Mouse (Mus musculus): ENCODE data around the gene Olfr133. TPM values are rescaled to one million over a fixed set of nuclear protein-coding genes. Genes with fewer than 3 reads are reported as not detected.

The Olfr133 gene
- not detected for polyA plus RNA-seq (2017; shearing (Covaris generic))

GRCm38 (mm10) chr17:38144981-38145380 lies at the start of gene Olfr133:
Gene Olfr133, plus strand, starts transcription at chr17:38145281.

GRCm38 (mm10) chr17:38134426-38134825 lies 10.7 kb upstream of the Olfr133 start, which contains the start of gene Olfr132:
Gene Olfr132, minus strand, starts transcription at chr17:38134526.

GRCm38 (mm10) chr17:38171088-38171487 lies 26.0 kb downstream of the Olfr133 start, which contains the start of gene Olfr134:
Gene Olfr134, plus strand, starts transcription at chr17:38171388.

Other genes starting within 250 kb of the Olfr133 start
- 0.09 TPM for gene Olfr127, start 244.8 kb upstream of the Olfr133 start, polyA plus RNA-seq (2017; shearing (Covaris generic))
- 0.21 TPM for gene Olfr128, start 224.7 kb upstream of the Olfr133 start, polyA plus RNA-seq (2017; shearing (Covaris generic))
- gene Olfr761, start 192.2 kb upstream of the Olfr133 start, polyA plus RNA-seq (2017; shearing (Covaris generic)): not detected
- 0.15 TPM for gene Olfr129, start 85.2 kb upstream of the Olfr133 start, polyA plus RNA-seq (2017; shearing (Covaris generic))
- gene Olfr130, start 81.4 kb upstream of the Olfr133 start, polyA plus RNA-seq (2017; shearing (Covaris generic)): not detected
- not detected for gene Olfr131, start 56.6 kb upstream of the Olfr133 start, polyA plus RNA-seq (2017; shearing (Covaris generic))
- not detected for gene Olfr132, start 10.8 kb upstream of the Olfr133 start, polyA plus RNA-seq (2017; shearing (Covaris generic))
- gene Olfr134, start 26.1 kb downstream of the Olfr133 start, polyA plus RNA-seq (2017; shearing (Covaris generic)): not detected
- gene Olfr135, start 59.1 kb downstream of the Olfr133 start, polyA plus RNA-seq (2017; shearing (Covaris generic)): not detected
- gene Olfr138, start 115.8 kb downstream of the Olfr133 start, polyA plus RNA-seq (2017; shearing (Covaris generic)): not detected
- gene Olfr137, start 162.3 kb downstream of the Olfr133 start, polyA plus RNA-seq (2017; shearing (Covaris generic)): not detected
- gene Olfr136, start 184.6 kb downstream of the Olfr133 start, polyA plus RNA-seq (2017; shearing (Covaris generic)): not detected